Mouse (Mus musculus): Measurements from ENCODE around the gene Gm5624.
"Not testable (repeated sequence)": the region's sequence is repeated elsewhere in the genome, so short reads cannot be mapped to it uniquely, and the experiment has no call there.

Gene Gm5624

GRCm38 (mm10) chr14:44627737-44628136 is at the start of gene Gm5624:
Gene Gm5624 (minus strand): TSS chr14:44627938.
- DNase-seq: not testable (repeated sequence)

GRCm38 (mm10) chr14:44591765-44592164 is 36.0 kb downstream of the Gm5624 start:
- DNase-seq: not testable (repeated sequence)

- DNase-seq: not testable (repeated sequence)
Observed at GRCm38 (mm10) chr14:44582853-44583252, 44.9 kb downstream of the Gm5624 start, which contains the start of gene Gm8247. Gene Gm8247 (plus strand): TSS chr14:44583153.

- DNase-seq: not testable (repeated sequence)
Observed at GRCm38 (mm10) chr14:44547961-44548360, 79.8 kb downstream of the Gm5624 start.

GRCm38 (mm10) chr14:44517976-44518375 is 109.8 kb downstream of the Gm5624 start, which contains the start of gene Gm17093:
Gene Gm17093 (plus strand): TSS chr14:44518276.
- not testable (repeated sequence) for DNase-seq

All from kidney, postnatal 4 days (tissue).